Mouse (Mus musculus) A20 (cell line): Measurements from ENCODE around the gene Dlgap4.

Experiments used
- DNase-seq: peaks from one replicate; pipeline ENCODE4 v3.0.0-alpha.2; 2011; ENCODE audit warnings: low read depth, low spot score

The Dlgap4 gene

GRCm38 (mm10) chr2:156617536-156617935 lies 4.0 kb downstream of the Dlgap4 start:
- no peak for DNase-seq

- no peak for DNase-seq
These were observed 7.4 kb downstream of the Dlgap4 start for GRCm38 (mm10) chr2:156620874-156621273.

DNA sequence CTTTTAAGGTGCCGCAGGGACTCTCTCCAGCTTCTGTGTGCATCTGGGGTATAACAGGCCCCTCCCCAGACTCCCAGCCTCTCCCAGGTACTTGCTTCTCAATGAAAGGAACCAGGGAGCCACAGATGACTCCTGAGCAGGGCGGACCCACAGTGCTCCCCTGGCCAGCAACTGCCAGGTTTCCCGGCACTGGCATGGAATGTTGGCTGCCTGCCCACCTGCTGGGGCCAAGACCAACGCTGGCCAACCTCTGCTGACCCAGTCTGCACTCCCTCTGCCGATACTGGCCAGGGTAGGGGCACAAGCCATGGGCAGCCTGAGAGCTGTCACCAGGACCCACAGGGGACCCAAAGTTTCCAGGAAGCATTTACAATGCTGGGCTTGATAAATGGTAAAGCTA lies 7.9 kb downstream of the Dlgap4 start:
- no peak for DNase-seq

GRCm38 (mm10) chr2:156622192-156622591 lies 8.7 kb downstream of the Dlgap4 start:
- no peak for DNase-seq

DNA sequence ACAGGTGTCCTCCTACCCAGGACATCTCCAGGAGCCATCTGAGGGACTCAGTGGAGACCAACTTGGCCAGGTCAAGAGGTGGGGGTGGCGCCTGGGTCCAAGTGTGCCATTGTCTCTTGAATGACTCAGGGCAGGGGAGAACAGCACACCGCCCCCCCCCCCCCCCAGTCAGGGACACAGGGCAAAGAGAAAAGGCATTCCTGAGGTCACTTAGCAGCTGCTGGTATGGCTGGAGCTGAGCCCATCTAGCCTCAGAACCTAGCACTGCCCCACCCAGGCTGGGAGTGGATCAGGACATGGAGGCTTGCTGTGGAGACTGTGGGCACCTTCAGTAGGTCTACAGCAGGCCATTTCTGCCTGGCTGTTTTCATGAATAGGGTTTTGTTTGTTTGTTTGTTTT lies 9.7 kb downstream of the Dlgap4 start:
- no peak for DNase-seq

DNA sequence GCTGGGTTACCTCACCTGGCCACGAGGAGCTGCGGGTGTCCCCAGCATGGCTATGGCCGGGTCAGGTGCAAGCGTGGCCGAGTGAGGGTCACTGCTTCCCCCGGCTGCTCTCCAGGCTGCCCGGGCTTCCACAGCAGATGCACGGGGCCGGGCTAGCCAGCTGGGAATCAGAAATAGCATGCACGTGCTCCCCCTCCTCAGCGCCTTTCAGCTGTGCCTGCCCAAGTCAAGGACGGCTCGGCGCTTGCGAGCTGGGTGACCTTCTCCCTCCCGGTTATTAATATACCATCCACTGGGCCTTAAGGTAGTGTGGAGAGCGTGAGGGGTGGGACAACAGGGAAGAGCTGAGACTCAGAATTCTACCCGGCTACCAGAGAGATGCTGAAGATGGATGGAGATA lies 11.8 kb downstream of the Dlgap4 start:
- DNase-seq, result no peak

GRCm38 (mm10) chr2:156626119-156626518 lies 12.6 kb downstream of the Dlgap4 start:
- DNase-seq, result no peak

DNA sequence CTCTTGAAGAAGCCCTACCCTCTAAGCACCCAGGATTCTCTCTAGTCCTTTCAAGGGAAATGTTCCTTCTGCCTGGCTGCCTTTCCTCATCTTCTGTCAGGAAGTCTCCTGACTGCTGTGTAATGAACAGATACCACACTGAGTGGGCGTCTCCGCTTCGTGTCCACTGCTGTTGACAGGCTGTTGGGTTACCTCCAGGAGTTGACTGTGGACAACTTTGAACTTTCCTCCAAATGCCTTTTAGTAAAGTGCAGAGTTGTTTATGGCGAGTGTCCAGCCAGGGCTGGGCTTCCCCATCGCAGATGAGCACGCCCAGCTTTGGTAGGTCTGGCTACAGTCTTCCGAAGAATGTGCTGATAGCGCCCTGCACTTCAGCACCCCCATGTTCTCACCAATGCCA lies 13.0 kb downstream of the Dlgap4 start:
- DNase-seq, result no peak

GRCm38 (mm10) chr2:156627917-156628316 lies 14.4 kb downstream of the Dlgap4 start:
- no peak for DNase-seq

DNA sequence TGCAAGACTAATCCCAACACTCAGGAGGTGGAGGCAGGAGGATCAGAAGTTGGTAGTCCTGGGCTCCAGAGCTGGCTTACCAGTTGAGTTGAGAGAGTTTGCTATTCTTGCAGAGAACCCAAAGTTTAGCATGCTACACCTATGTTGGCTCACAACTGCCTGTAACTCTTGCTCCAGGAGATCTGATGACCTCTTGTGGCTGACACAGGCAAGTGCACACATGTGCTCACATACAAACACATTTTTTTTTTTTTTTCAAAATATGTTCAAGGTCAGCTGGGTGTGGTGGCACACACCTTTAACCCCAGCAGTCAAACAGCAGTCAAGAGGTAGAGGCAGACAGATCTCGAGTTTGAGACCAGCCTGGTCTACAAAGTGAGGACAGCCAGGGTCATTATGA lies 16.8 kb downstream of the Dlgap4 start:
- DNase-seq, result peak; percentile 8

DNA sequence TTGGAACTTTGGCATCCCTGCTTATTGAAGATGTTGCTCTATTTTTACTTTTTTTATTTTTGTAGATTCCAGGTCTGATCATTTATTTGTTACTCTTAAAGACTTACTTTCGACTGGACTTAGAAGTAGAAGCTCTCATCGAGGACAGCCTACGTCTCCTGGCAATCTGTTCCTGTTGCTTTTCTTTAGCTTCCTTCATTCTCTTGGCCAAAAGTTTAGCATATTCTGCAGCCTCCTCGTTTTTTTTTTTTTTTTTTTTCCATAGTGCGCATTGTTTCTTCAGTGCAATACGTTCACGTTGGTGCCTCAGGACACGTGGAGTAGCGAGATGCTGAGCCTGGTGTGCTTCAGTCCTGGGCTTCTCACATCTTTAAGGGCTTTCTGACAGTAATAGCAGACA lies 19.2 kb downstream of the Dlgap4 start:
- no peak for DNase-seq

- peak; percentile 9 for DNase-seq
These were observed 21.6 kb downstream of the Dlgap4 start for GRCm38 (mm10) chr2:156635091-156635490.

DNA sequence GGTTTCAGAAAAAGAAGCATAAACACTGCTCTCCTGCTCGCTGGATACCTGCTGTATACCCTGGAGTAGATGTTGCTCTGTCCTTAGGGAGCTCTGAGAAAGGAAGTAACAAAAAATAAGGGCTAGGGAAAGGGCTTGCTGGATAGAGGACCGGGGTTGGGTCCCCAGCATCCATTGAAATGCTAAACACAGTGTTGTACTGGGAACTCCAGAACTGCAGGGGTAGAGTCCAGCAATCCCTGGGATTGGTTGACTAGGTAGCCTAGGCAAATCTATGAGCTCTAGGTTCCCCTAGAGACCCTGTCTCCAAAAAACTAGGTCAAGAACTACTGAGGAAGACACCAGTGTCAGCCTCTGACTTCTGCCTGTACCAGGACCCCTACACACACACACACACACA lies 27.6 kb downstream of the Dlgap4 start:
- DNase-seq, result no peak

DNA sequence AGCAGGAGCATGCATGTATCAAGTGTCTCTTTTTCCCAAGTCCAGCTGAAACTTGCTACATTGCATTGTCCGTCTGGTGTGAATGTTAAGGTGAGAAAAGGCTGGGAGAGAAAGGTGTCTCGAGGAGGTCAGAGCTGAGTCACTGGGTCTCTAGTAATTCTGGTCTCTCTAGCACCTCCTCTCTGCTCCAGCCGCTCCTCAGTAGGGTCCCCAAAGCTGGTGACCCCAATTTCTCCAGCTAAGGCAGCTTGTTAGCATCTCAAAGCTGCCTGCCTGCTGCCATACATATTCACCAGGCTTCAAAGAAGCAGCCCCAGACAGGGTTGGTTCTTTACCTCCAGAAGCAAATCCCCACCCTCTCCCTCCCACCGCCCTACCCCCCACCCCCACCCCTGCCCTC lies 29.4 kb downstream of the Dlgap4 start:
- no peak for DNase-seq

DNA sequence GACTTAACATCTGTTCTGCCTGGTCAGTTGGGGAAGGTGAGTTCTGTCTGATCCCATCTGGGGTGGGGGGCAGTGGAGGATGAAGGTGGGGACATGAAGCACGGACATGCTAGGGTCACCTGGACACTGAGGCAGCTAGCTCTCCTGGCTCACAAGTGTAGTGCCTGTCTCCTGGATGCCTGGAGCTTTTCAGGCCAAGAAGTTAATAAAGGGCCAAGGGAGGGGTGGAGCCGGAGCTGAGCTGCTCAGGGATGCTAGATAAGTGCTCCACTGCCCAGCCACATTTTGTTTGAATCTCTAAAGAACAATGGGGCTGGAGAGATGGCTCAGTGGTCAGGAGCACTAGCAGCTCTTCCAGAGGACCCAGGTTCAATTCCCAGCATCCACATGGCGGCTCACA lies 29.9 kb downstream of the Dlgap4 start:
- no peak for DNase-seq

GRCm38 (mm10) chr2:156645145-156645544 lies 31.6 kb downstream of the Dlgap4 start:
- no peak for DNase-seq

DNA sequence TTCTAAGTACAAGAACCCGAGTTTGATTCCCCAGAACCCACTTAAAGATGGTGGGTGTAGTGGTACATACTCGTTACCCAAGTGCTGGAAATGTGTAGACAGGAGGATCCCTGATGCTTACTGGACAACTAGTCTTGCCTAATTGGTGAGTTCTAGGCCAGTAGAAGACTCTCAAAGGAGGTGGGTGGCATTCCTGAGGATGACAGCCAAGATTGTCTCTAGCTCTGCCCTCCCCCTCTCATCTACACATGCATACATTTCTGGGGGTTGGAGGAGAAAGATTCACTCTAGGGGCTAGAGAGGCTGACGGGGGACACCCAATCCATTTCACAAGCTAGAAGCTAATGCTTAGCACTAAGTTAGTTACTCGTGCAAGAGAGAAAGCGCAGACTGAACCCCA lies 33.4 kb downstream of the Dlgap4 start:
- DNase-seq, result no peak

DNA sequence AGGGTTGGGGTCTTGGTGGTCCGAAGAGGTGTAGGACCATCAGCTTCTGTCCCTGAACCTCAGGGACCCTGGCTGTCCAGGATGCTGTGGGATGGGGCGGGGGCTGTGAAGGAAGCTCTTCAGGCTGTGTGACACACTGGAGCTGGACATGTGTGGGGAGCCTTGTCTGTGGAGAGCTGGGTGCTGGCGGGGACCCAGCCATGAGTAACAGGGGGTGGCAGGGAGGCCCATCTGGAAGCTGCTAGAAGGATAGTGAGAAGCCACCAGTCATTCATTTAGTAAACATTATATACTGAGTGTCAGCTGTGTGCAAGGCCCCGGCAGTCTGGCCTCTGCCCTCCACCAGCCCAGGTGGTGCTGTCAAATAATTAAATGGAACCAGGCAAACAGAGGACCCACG lies 34.5 kb downstream of the Dlgap4 start:
- no peak for DNase-seq

DNA sequence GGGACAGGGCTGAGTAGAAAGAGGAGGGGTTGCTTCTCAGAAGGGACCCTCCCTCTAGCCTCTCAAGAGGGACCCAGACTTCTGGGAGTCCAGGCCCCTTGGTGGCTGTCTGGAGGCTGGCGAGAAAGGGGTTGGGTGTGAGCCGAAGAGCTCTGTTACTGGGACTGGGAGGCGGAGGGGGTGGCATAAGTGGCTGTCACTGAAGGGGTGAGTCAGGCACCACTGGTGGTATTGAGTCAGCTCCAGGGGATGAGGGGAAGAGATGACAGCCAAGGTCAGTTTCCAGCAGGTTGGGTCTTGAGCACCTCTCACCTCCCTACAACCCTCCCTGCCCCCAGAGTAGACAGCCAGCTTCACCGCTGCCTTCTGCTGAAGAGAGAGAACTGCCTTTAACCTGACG lies 35.9 kb downstream of the Dlgap4 start:
- no peak for DNase-seq

DNA sequence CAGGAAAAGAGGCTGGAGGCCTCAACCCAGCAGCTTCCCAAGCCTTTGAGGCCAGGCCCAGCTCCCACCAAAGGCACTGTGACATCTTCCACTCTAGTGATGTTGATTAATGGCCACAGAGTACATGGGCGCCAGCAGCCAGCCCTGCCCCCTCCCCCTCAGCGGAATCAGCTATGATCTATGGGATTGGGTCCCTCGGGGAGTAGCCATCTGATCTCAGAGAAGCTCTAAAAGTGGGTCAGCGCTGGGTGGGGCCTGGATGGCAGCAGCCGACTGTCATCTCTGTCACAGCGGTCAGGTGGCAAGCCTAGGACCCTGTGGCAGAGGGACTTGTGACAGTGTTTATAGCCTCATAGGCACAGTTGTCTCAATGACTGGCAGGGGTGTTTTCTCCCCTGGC lies 37.5 kb downstream of the Dlgap4 start:
- no peak for DNase-seq

DNA sequence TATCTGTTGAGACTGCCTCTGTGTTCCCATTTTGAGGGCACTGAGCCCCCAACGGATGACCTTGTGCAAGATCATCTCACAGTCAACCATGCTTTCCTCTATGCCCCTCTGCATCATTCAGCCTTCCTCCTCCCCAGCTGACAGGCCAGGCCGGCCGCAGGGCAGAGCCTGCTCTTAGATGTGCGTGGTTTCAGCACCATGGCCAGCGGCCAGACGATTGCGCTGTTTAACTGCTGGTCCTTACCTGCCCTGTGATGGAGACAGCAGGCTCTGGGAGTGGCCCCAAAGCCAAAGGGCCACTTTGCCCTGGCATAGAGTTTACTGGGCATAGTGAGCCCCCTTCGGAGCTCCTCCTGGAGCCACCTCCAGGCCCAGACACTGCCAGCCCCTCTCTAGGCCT lies 39.3 kb downstream of the Dlgap4 start:
- peak; percentile 36 for DNase-seq

GRCm38 (mm10) chr2:156654148-156654547 lies 40.6 kb downstream of the Dlgap4 start:
- DNase-seq, result no peak

DNA sequence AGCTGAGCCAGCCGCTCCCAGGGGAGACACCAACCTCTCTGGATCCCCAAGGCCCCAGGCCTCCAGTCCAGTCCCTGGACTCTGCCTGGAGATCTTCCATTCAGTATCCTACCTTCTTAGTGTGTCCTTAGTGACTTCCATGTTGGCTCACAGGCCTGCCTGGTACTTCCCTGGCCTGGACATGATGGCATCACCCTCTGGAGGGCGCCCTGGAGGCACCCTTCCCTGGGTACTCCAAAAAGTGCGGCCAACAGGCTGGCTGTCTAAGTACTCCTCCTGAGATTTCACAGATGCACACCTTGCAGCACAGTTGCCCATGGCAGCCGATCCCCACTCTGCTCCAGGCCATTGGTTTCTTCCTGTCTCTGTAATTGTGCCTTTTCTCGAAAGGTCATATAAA lies 42.1 kb downstream of the Dlgap4 start:
- no peak for DNase-seq

DNA sequence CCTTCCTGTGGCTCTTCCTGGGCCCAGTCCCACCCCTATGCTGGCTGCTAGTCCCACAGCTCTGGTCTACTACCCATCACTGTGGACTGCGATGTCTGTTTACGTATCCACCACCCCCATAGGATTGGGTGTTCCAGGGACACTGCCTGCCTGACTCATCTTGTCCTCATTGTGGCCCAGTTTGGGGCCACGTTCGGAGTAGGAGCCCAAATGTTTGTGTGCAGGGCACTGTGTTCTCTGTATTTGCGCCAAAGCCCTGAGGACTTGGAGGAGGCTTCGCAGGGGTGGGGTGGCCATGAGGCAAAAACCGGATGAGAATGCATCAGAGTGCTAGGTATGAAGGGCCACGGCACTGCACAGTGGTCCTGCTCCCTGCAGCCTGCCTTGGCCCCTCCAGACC lies 44.0 kb downstream of the Dlgap4 start:
- no peak for DNase-seq

GRCm38 (mm10) chr2:156658221-156658620 lies 44.7 kb downstream of the Dlgap4 start:
- no peak for DNase-seq
